Mouse (Mus musculus) hindbrain, embryonic 11.5 days (tissue): ENCODE data around the gene Sept9. TPM values are rescaled to one million over a fixed set of nuclear protein-coding genes. Genes with fewer than 3 reads are reported as not detected.

Experiments used
- ATAC-seq: fragments of 200-750 bp; cut with Nextera tagmentation; 2 replicates; pipeline ENCODE4 v1.8.0; 2017; ENCODE audit warnings: mild to moderate bottlenecking, moderate TSS enrichment, moderate library complexity; ENCODE audit not compliant: low FRiP score
- DNase-seq: peaks from one replicate; pipeline ENCODE4 v3.0.0-alpha.2; 2015; ENCODE audit warnings: low spot score
- H3K27ac ChIP-seq: fragments of 300-500 bp; sonication (generic); 2 replicates; pipeline ENCODE4 v1.5.1; 2014; ENCODE audit warnings: mild to moderate bottlenecking, low read depth, low read length
- H3K27me3 ChIP-seq: fragments of 300-500 bp; sonication (generic); 2 replicates; pipeline ENCODE4 v1.6.1; 2014; ENCODE audit warnings: mild to moderate bottlenecking, low read length, moderate library complexity, mixed read lengths; ENCODE audit not compliant: control insufficient read depth, insufficient read depth
- H3K36me3 ChIP-seq: fragments of 300-500 bp; sonication (generic); 2 replicates; pipeline ENCODE4 v1.6.1; 2014; ENCODE audit warnings: mild to moderate bottlenecking, low read length, moderate library complexity, mixed read lengths; ENCODE audit not compliant: control insufficient read depth, insufficient read depth
- H3K4me1 ChIP-seq: fragments of 300-500 bp; sonication (generic); replicated peaks from 2 replicates; pipeline ENCODE4 v1.6.1; 2014; ENCODE audit warnings: low read length, mixed read lengths; ENCODE audit not compliant: control insufficient read depth, insufficient read depth
- H3K4me2 ChIP-seq: fragments of 300-500 bp; sonication (generic); replicated peaks from 2 replicates; pipeline ENCODE4 v1.6.1; 2014; ENCODE audit warnings: mild to moderate bottlenecking, low read depth, low read length
- H3K4me3 ChIP-seq: fragments of 300-500 bp; sonication (generic); 2 replicates; pipeline ENCODE4 v1.5.1; 2014; ENCODE audit warnings: low read depth, low read length
- H3K9ac ChIP-seq: fragments of 300-500 bp; sonication (generic); 2 replicates; pipeline ENCODE4 v1.6.1; 2014; ENCODE audit warnings: low read depth, low read length
- H3K9me3 ChIP-seq: fragments of 300-500 bp; sonication (generic); 2 replicates; pipeline ENCODE4 v1.6.1; 2016; ENCODE audit warnings: low read length; ENCODE audit not compliant: control insufficient read depth
- WGBS: fragments of 180-500 bp; shearing (Covaris S2); extraction: QIAGEN DNeasy Blood & Tissue Kit; methylation state at CpG from one replicate; pipeline ENCODE4 v1.1.7; 2014; 5-methylcytosine and 5-hydroxymethylcytosine counted together
- polyA plus RNA-seq: library from polyadenylated mRNA; unstranded; fragments of >200 nt; fragmentation: Nextera tagmentation; extraction: Ambion mirVana; gene quantifications from 2 replicates; pipeline ENCODE4 v1.2.1, GENCODE M21; 2014

The Sept9 gene
- polyA plus RNA-seq, 1 experiment from 2014 or later: 126 TPM

DNA sequence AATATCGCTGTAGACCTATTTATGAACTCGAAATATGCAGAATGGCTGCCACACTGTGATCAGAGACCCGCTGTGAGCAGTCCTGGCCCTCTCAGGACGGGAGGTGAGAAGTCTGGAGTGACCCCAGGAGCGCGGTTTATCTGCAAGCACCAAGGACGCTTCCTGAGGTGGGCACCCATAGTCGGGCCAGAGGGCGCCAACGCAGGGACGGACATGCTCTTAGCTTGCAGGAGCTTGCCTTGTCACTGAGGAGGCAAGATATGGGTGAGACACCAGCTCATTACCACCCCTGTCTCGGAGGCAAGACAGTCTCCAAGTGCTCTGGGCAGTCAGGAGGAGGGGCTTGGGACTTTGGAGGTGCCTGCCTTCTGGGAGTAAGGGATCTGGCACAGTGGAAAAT lies 2.4 kb downstream of the Sept9 start:
- Histone ChIP-seq H3K9ac (no peak overlapping the region), H3K36me3 (no peaks in the 10 kb centered on the region), H3K27me3 (peaks cover 31% of the 10 kb centered on the region), H3K9me3 (no peaks in the 10 kb centered on the region), H3K4me2 (no peak overlapping the region), H3K4me3 (no peak overlapping the region), H3K4me1 (peaks cover 6% of the 10 kb centered on the region), H3K27ac (no peak overlapping the region)
- no peak for DNase-seq
- 84% methylated on average over 12 of the region's 12 CpGs for WGBS
- no peak for ATAC-seq

DNA sequence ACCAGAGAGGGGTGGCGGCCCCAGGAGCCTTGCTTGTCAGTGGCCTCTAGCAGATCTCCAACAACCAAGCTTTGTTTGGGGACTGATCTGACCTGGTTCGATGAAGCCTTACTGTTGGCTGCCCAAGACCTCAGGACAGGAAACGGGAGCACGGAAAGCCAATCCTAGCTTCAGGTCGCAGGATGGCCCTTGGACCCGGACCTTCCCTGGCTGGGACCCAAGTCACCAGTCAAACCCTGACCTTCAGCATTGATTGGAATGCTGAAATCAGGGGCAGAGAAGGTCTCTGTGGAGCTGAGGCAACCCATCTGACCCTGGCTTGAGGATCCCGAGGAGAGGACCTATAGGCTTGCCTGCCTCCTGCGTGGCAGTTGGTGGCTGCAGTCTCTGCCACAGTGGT lies 5.1 kb downstream of the Sept9 start:
- peaks cover 3% of the 10 kb centered on the region for H3K4me1 ChIP-seq
- DNase-seq: no peak
- 90% methylated on average over 8 of the region's 8 CpGs for WGBS
- no peak overlapping the region for H3K9ac ChIP-seq
- H3K9me3 ChIP-seq: no peaks in the 10 kb centered on the region
- H3K27ac ChIP-seq: no peak overlapping the region
- ATAC-seq: no peak
- H3K27me3 ChIP-seq: peaks cover 16% of the 10 kb centered on the region
- no peak overlapping the region for H3K4me3 ChIP-seq
- no peak overlapping the region for H3K4me2 ChIP-seq
- H3K36me3 ChIP-seq: no peaks in the 10 kb centered on the region

DNA sequence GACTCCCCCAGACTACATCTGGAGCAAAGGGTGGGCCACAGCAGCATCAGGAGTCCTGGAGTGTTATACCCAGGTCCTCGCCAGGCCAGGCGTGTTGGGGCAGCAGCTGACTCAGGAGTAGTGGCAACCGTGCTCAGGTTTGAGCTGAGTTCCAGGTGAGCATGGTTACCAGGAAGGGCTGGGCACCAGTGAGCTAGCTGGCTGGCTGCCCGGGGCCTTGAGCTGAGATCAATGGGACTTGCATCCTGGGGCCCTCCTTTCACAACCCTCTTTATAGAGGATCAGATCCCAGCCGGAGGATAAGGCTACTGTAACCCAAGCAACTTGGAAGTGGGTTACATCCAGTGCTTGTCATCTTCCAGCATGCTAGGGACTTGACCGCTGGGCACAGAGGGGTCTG lies 5.6 kb downstream of the Sept9 start:
- Histone ChIP-seq H3K27me3 (peaks cover 12% of the 10 kb centered on the region), H3K9me3 (no peaks in the 10 kb centered on the region), H3K4me2 (no peak overlapping the region), H3K4me3 (no peak overlapping the region), H3K36me3 (no peaks in the 10 kb centered on the region), H3K4me1 (no peaks in the 10 kb centered on the region), H3K27ac (no peak overlapping the region), H3K9ac (no peak overlapping the region)
- no peak for DNase-seq
- ATAC-seq: no peak
- 84% methylated on average over 6 of the region's 6 CpGs for WGBS

DNA sequence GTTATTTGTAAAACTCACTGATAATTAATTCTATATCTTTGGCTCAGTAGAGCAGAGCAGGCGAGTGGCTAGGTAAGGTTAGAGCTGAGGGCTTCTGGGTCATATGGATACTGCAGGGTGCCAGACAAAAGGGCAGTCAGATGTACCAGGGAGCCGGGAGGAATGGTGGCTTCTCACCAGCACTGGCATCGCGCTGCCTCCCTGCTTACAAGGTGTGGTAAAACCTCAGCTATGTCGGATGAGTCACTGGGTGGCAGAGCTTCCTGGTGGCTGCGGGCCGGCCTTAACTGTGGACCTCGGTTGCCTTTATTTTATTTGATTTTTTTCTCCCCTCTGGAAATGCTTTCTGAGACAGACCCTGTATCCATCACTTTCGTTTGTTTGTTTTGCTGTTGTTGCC lies 6.0 kb downstream of the Sept9 start:
- 92% methylated on average over 9 of the region's 9 CpGs for WGBS
- Histone ChIP-seq H3K27ac (no peak overlapping the region), H3K4me1 (no peaks in the 10 kb centered on the region), H3K36me3 (no peaks in the 10 kb centered on the region), H3K4me2 (no peak overlapping the region), H3K9me3 (no peaks in the 10 kb centered on the region), H3K27me3 (peaks cover 8% of the 10 kb centered on the region), H3K4me3 (no peak overlapping the region), H3K9ac (no peak overlapping the region)
- no peak for ATAC-seq
- no peak for DNase-seq

DNA sequence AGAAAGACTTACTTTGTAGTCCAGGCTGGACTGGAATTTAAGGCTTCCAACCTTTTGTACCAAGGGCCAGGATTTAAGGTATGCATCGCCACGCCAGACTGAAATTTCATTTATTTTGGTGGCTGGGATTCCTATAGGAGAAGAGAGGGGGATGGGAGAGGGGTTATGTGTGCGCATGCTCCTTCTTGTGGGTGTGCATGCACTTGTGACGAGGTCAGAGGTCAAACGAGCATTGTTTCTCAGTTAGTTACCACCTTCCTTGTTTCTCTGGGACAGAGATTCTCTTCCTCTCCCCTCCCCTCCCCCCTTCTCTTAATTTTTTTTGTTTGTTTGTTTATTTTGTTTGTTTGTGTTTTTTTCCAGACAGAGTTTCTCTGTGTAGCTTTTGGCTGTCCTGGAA lies 8.0 kb downstream of the Sept9 start:
- WGBS: 61% methylated on average over 5 of the region's 5 CpGs
- H3K4me2 ChIP-seq: no peak overlapping the region
- H3K9ac ChIP-seq: no peak overlapping the region
- no peaks in the 10 kb centered on the region for H3K9me3 ChIP-seq
- no peaks in the 10 kb centered on the region for H3K36me3 ChIP-seq
- H3K27ac ChIP-seq: no peak overlapping the region
- ATAC-seq: no peak
- no peaks in the 10 kb centered on the region for H3K27me3 ChIP-seq
- DNase-seq: no peak
- no peak overlapping the region for H3K4me3 ChIP-seq
- H3K4me1 ChIP-seq: no peaks in the 10 kb centered on the region

DNA sequence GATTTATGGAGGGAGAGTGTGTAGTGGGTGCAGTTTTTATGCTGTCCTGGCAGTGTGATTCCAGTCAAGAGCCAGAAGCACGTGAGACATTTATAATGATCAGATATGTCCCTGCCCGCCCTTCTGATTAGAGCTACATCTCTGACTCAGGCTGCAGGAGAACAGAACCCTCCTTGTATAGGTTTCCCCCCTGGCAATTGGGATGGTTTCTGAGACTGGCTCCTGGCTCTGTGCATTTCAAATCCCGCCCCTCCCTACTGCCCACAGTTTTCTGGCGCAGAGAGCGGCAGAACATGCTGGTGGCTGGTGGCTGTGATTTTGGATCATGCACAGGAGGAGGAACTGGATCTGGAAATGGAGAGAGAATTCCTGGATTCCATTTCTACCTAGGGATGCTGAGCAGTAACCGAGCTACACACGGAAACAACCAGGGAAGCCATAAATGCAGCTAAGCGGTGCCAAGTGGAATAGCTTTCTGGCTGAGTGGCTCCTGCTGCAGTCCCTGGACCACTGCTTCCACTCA lies 8.8 kb downstream of the Sept9 start:
- H3K9me3 ChIP-seq: no peaks in the 10 kb centered on the region
- no peaks in the 10 kb centered on the region for H3K27me3 ChIP-seq
- H3K36me3 ChIP-seq: no peaks in the 10 kb centered on the region
- no peaks in the 10 kb centered on the region for H3K4me1 ChIP-seq
- no peak overlapping the region for H3K4me2 ChIP-seq
- no peak overlapping the region for H3K27ac ChIP-seq
- H3K4me3 ChIP-seq: no peak overlapping the region
- ATAC-seq (no peak), DNase-seq (no peak)
- WGBS: 80% methylated on average over 8 of the region's 8 CpGs
- no peak overlapping the region for H3K9ac ChIP-seq

DNA sequence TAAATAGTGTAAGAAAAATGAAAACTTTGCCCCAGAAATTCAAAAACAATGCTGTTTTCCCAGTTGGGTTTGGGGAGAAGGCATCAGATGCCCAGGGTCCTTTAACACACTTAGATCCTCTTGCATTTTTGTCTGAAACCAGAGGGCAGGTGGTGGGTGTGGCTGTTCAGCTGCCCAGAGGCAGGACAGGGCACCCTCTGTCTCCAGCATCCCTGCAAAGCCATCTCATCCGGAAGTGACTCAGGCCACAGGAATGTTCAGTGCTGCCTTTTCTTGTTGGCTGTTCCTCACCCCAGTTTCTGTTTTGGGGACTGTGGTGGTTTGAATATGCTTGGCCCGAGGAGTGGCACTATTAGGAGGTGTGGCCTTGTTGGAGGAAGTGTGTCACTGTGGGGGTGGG lies 17.3 kb downstream of the Sept9 start:
- no peak overlapping the region for H3K4me3 ChIP-seq
- no peaks in the 10 kb centered on the region for H3K9me3 ChIP-seq
- no peak for DNase-seq
- 84% methylated on average over 2 of the region's 2 CpGs for WGBS
- no peak overlapping the region for H3K4me2 ChIP-seq
- H3K4me1 ChIP-seq: no peaks in the 10 kb centered on the region
- no peak overlapping the region for H3K9ac ChIP-seq
- no peak overlapping the region for H3K27ac ChIP-seq
- H3K36me3 ChIP-seq: no peaks in the 10 kb centered on the region
- H3K27me3 ChIP-seq: no peaks in the 10 kb centered on the region
- no peak for ATAC-seq

DNA sequence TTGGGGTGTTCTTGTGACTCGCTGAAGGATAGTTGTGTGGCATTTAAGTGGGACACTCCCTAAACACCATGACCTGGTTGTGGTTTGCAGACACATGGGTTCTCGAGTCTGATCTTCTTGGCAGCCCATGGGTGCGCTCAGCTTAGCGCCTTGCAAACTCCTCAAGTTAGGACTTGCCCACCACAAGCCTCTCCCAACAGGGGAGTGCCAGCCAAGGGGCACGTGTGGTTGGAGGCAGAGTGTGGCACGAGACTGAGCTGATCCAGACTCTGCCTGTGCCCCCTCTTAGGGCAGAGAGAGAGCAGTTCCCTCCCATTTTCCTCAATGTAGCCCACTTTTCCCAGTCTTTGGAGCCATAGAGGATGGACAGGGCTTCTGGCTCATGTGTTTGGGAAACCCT lies 18.6 kb downstream of the Sept9 start:
- H3K36me3 ChIP-seq: no peaks in the 10 kb centered on the region
- no peak overlapping the region for H3K27ac ChIP-seq
- 86% methylated on average over 6 of the region's 6 CpGs for WGBS
- ATAC-seq (no peak), DNase-seq (no peak)
- no peaks in the 10 kb centered on the region for H3K4me1 ChIP-seq
- H3K4me3 ChIP-seq: no peak overlapping the region
- H3K27me3 ChIP-seq: no peaks in the 10 kb centered on the region
- H3K4me2 ChIP-seq: no peak overlapping the region
- no peaks in the 10 kb centered on the region for H3K9me3 ChIP-seq
- H3K9ac ChIP-seq: no peak overlapping the region

DNA sequence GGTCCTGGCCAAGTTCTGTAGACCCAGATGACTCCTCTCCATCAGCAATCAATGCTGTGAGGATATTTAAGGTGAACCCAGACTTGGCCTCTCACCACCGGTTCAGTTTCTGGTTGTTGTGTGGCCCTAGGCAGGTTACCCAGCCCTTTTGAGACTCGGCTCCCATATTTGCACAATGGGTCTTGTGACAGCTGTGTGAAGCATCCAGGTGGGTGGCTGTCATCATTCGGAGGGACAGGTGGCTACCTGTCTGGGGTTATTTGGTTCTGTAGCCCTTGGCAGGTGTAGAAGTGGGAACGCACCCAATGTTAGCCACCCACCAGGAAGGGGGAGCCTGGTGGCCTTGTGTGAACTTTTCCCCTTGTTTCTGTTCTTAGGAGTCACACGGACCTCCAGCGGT lies 19.0 kb downstream of the Sept9 start:
- no peak for DNase-seq
- WGBS: 90% methylated on average over 6 of the region's 6 CpGs
- no peak overlapping the region for H3K9ac ChIP-seq
- no peak overlapping the region for H3K4me2 ChIP-seq
- H3K36me3 ChIP-seq: no peaks in the 10 kb centered on the region
- no peak for ATAC-seq
- no peaks in the 10 kb centered on the region for H3K27me3 ChIP-seq
- no peaks in the 10 kb centered on the region for H3K4me1 ChIP-seq
- no peak overlapping the region for H3K27ac ChIP-seq
- H3K9me3 ChIP-seq: no peaks in the 10 kb centered on the region
- H3K4me3 ChIP-seq: no peak overlapping the region
